Mouse (Mus musculus) forebrain, embryonic 15.5 days (tissue): ENCODE data around the gene Gm20422. TPM values are rescaled to one million over a fixed set of nuclear protein-coding genes. Genes with fewer than 3 reads are reported as not detected.
"Not testable (repeated sequence)": the region's sequence is repeated elsewhere in the genome, so short reads cannot be mapped to it uniquely, and the experiment has no call there.

Experiments used
- ATAC-seq: fragments of 200-750 bp; cut with Nextera tagmentation; replicated peaks from 2 replicates; pipeline ENCODE4 v1.8.0; 2017; ENCODE audit warnings: mild to moderate bottlenecking, moderate TSS enrichment, moderate library complexity
- H3K27ac ChIP-seq: fragments of 300-500 bp; sonication (generic); replicated peaks from 2 replicates; pipeline ENCODE4 v1.5.1; 2015; ENCODE audit warnings: mild to moderate bottlenecking, inconsistent platforms
- H3K27me3 ChIP-seq: fragments of 300-500 bp; sonication (generic); 2 replicates; pipeline ENCODE4 v1.6.1; 2015; ENCODE audit warnings: inconsistent platforms
- H3K36me3 ChIP-seq: fragments of 300-500 bp; sonication (generic); 2 replicates; pipeline ENCODE4 v1.6.1; 2015; ENCODE audit warnings: mild to moderate bottlenecking, inconsistent platforms
- H3K4me1 ChIP-seq: fragments of 300-500 bp; sonication (generic); 2 replicates; pipeline ENCODE4 v1.6.1; 2015; ENCODE audit warnings: inconsistent platforms
- H3K4me2 ChIP-seq: fragments of 300-500 bp; sonication (generic); replicated peaks from 2 replicates; pipeline ENCODE4 v1.6.1; 2015; ENCODE audit warnings: mild to moderate bottlenecking, inconsistent platforms
- H3K4me3 ChIP-seq: fragments of 300-500 bp; sonication (generic); 2 replicates; pipeline ENCODE4 v1.5.1; 2015; ENCODE audit warnings: mild to moderate bottlenecking, inconsistent platforms
- H3K9ac ChIP-seq: fragments of 300-500 bp; sonication (generic); replicated peaks from 2 replicates; pipeline ENCODE4 v1.6.1; 2015; ENCODE audit warnings: mild to moderate bottlenecking, inconsistent platforms
- H3K9me3 ChIP-seq: fragments of 300-500 bp; sonication (generic); 2 replicates; pipeline ENCODE4 v1.6.1; 2016; ENCODE audit warnings: inconsistent platforms
- WGBS: fragments of 180-500 bp; shearing (Covaris S2); methylation state at CpG from one replicate; pipeline ENCODE4 v1.1.7; 2015; ENCODE audit warnings: mixed read lengths; 5-methylcytosine and 5-hydroxymethylcytosine counted together
- polyA plus RNA-seq: library from polyadenylated mRNA; unstranded; fragments of >200 nt; fragmentation: Nextera tagmentation; extraction: Ambion mirVana; gene quantifications from 2 replicates; pipeline ENCODE4 v1.2.1, GENCODE M21; 2015

Gene Gm20422
- polyA plus RNA-seq, 1 experiment from 2014 or later, result not detected

DNA sequence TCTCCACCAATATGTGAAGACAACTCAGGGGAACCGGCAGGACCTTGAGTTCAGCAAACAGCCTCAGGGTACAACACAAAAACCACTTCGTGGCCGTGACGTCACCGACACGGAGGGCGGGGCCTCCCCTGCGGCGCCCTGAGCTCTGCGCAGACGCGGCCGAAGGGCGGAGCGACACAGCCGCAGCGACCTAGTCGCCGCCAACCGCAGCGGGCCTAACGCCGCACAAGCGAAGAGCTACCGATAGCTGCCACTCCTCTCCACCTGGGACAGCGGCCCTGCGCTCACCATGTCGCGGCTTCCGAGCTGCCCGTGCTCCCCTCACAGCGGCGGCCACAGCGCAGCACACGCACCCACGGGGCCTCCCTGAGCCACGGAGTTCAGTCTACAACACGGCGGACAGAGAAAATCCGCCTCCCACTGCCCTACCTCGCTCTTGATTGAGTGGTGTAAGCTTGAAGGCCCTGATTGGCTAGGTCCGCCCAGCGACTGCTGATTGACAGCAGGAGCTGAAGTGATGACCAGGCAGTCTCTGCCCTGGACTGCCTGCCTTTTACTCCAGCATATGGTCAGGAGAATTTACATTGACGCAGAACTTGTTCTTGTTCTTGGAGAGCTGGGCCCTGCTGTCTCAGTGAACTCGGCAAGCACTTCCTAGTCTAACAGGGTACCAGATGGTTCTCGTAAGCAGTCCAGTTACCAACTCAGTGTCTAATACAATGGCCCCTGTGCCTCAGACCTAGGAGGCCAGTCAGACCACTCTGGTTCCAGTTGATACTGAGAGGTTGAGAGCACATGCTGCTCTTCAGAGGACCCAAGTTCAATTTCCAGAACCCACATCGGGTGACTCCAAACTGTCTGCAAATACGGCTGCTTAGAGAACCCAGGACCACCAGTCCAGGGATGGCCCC, 24.9 kb downstream of the Gm20422 start, which contains the start of gene Zfp963:
Gene Zfp963, minus strand, starts transcription at position 427 of the 911 bp plus-strand sequence.
- Histone ChIP-seq H3K9me3 (no peaks in the 10 kb centered on the region), H3K27ac (peak within 1 kb of the TSS; percentile 100), H3K4me2 (peak within 1 kb of the TSS; percentile 59), H3K36me3 (no peaks in the 10 kb centered on the region), H3K27me3 (no peaks in the 10 kb centered on the region), H3K4me3 (peak within 1 kb of the TSS; percentile 84), H3K4me1 (peaks cover 14% of the 10 kb centered on the region), H3K9ac (peak within 1 kb of the TSS; percentile 98)
- ATAC-seq, result peak; percentile 98
- WGBS, result 3% methylated on average over 48 of the region's 48 CpGs

DNA sequence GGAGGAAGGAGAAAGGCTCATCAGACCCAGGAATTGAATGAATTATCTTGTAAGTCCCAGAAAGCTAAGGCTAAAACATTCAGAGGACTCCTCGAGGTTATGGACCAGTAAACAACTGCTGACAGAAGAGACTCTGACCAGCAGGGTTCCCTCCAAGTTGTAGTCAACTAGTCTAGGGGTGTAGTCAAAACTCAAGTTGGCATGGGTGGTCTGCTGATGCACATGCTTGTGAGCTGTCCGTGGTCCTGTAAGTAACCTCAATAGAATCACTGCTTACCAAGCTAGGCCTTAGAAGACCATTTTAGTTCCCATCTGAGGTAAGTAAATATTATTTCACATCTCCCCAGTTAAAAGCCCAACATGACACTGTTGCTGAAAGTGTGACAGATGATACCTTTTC, 33.5 kb downstream of the Gm20422 start:
- Histone ChIP-seq H3K4me1 (no peaks in the 10 kb centered on the region), H3K4me3 (no peak overlapping the region), H3K9ac (no peak overlapping the region), H3K27ac (no peak overlapping the region), H3K36me3 (peaks cover 20% of the 10 kb centered on the region; the same call in 1 of the 2 replicates), H3K9me3 (no peaks in the 10 kb centered on the region), H3K4me2 (no peak overlapping the region), H3K27me3 (no peaks in the 10 kb centered on the region)
- no peak for ATAC-seq
- 87% methylated on average over 2 of the region's 2 CpGs for WGBS

DNA sequence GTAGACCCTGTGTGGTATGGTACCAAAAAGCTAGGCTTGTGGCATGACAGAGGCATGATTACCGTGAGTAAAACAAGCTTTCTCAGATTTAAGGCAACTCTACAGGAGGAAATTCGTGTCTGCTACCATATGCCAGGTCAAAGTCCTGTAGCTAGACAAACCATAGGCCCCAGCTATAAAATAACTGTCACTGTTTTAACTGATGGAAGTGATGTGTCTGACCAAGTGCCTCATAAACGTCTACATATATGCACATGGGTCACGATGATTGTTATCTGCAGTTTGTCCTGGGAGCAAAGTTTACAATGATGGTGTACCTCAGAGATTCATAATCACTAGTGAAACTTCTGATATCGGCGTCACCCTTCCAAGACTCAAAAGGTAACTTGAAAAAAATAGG, 33.9 kb downstream of the Gm20422 start:
- 90% methylated on average over 6 of the region's 6 CpGs for WGBS
- Histone ChIP-seq H3K4me2 (no peak overlapping the region), H3K9ac (no peak overlapping the region), H3K27me3 (no peaks in the 10 kb centered on the region), H3K27ac (no peak overlapping the region), H3K9me3 (no peaks in the 10 kb centered on the region), H3K4me1 (no peaks in the 10 kb centered on the region), H3K4me3 (no peak overlapping the region), H3K36me3 (peaks cover 20% of the 10 kb centered on the region; the same call in 1 of the 2 replicates)
- no peak for ATAC-seq

DNA sequence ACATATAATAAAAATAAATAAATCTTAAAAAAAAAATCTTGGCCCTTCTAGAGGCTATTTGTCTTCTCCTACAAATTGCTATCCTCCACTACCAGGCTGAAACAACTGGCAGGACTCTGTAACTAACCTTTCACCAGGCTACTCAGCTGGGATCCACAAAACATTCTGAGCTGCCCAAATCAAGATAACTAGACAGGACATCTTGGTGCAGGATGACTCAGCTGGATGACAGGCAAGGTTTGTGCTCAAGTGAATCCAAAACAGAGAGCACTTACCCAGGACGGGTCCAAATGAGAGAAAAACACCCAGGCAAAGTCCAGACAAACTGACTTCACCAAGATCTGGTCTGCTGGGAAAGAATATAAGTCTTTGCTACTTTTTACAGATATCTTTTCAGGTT, 39.2 kb downstream of the Gm20422 start:
- Histone ChIP-seq H3K36me3 (no peaks in the 10 kb centered on the region), H3K9me3 (no peaks in the 10 kb centered on the region), H3K4me2 (no peak overlapping the region), H3K4me3 (no peak overlapping the region), H3K4me1 (no peaks in the 10 kb centered on the region), H3K27me3 (no peaks in the 10 kb centered on the region), H3K9ac (no peak overlapping the region), H3K27ac (no peak overlapping the region)
- ATAC-seq, result no peak
- WGBS, result 78% methylated on average over 1 of the region's 1 CpGs

DNA sequence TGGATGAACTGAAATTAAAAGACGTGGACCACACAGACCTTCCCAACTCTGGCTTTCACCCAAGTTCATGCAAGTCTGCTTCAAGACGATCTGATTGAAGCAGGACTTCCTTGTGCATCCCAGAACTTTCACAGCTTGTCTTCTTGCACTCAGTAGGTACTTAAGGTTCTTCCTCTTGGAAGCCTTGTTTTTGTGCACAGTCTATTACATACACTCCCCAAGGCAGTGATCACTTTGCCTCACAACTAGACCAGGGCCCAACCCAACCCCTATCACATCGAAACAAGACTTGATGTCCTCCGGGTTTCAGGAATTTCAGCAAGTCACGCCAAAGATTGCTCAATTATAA, 57.5 kb downstream of the Gm20422 start:
- 48% methylated on average over 5 of the region's 5 CpGs for WGBS
- Histone ChIP-seq H3K9ac (no peak overlapping the region), H3K27me3 (no peaks in the 10 kb centered on the region), H3K27ac (peak overlapping the region; percentile 22; the same call in 1 of the 2 replicates), H3K4me1 (peaks cover 32% of the 10 kb centered on the region), H3K9me3 (no peaks in the 10 kb centered on the region), H3K4me3 (peak overlapping the region; percentile 88), H3K36me3 (no peaks in the 10 kb centered on the region), H3K4me2 (peak overlapping the region; percentile 37)
- ATAC-seq, result peak; percentile 40

DNA sequence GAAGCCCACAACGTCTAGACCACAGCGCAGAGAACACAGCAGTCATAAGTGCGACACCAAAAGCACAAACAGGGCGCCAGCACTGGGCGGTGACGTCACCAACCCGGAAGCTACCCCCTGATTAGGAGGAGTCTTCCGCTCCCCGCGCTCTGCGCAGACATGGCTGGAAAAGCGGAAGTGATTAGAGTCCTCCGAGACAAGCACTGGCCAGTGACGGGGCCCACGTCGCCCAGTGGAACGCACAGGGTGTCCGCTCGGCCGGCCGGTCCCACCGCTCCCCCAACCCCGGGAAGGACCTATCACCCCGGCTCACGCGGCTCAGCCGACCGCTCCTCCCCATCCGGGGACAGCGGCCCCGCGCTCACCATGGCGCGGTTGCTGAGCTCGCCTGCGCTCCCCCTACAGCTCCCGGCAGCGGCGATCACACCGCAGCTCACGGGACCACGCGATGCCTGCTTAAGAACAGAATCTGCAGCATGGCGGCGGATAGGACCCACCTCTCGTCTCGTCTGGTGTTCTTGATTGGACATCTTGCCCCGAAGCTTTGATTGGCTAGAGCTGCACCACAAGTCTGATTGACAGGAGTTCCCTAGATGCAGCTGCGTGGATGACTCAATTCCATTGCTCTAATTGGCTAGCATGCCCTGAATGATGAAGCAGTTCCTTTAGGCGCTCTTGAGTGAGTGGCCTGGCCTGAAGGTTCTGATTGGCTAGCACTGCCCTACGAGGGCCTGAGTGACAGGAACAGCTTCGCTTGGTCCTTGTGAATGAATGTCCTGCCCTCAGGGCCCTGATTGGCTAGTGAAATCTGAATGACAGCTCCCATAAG, 58.1 kb downstream of the Gm20422 start:
- Histone ChIP-seq H3K4me3 (peak overlapping the region; percentile 88), H3K4me1 (peaks cover 32% of the 10 kb centered on the region), H3K9ac (peak overlapping the region; percentile 99), H3K27me3 (no peaks in the 10 kb centered on the region), H3K36me3 (no peaks in the 10 kb centered on the region), H3K4me2 (peak overlapping the region; percentile 47), H3K9me3 (no peaks in the 10 kb centered on the region), H3K27ac (peak overlapping the region; percentile 100)
- WGBS, result under 1% methylated on average over 52 of the region's 52 CpGs
- peak; percentile 99 for ATAC-seq

DNA sequence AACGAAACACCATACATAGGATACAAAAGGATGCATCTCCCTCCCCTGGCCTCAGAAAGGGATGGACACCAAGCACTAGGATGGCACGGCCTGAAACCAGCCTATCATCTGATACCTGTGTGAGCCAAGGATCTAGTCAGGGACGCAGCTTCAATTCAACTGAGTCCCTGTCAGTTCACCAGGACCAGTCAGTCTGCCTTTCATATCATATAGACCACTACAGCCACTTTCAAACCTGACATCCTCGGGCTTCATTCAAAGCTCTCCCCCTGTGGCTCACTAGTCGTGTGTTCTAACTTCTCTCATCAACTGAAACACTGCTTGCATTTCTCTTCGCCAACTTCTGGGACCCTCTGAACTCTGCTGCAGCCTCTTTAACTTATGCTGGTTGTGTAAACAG, 59.3 kb downstream of the Gm20422 start:
- H3K27ac ChIP-seq, result no peak overlapping the region
- peaks cover 32% of the 10 kb centered on the region for H3K4me1 ChIP-seq
- H3K9ac ChIP-seq, result no peak overlapping the region
- 0 out of 2 replicates have a peak, but pooled peaks cover 2% of the 10 kb centered on the region for H3K36me3 ChIP-seq
- WGBS, result 77% methylated on average over 6 of the region's 6 CpGs
- ATAC-seq, result no peak
- peak overlapping the region; percentile 47 for H3K4me2 ChIP-seq
- no peaks in the 10 kb centered on the region for H3K9me3 ChIP-seq
- H3K27me3 ChIP-seq, result no peaks in the 10 kb centered on the region
- peak overlapping the region; percentile 88 for H3K4me3 ChIP-seq

DNA sequence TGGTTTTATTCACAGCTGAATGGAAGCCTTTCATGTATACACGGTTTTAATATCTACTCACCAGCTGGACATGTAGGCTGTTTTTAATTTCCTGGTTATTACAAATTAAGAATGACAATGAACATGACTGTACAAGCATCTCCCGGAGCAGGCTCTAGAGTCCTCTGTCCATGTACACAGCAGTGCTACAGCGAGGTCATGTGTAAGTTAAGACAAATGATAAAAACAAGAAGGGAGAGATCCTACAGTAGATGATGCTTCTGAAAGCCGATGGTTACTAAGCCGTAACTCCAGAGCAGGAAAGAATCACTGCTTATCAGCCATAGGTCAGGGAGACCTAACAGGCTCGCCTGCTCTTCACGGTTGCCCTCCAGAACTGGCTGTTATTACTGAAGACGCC, 61.2 kb downstream of the Gm20422 start:
- Histone ChIP-seq H3K9me3 (no peaks in the 10 kb centered on the region), H3K9ac (no peak overlapping the region), H3K4me1 (peaks cover 32% of the 10 kb centered on the region), H3K4me3 (no peak overlapping the region), H3K36me3 (peaks cover 19% of the 10 kb centered on the region), H3K27me3 (no peaks in the 10 kb centered on the region), H3K4me2 (no peak overlapping the region), H3K27ac (no peak overlapping the region)
- no peak for ATAC-seq
- WGBS, result 92% methylated on average over 8 of the region's 8 CpGs

DNA sequence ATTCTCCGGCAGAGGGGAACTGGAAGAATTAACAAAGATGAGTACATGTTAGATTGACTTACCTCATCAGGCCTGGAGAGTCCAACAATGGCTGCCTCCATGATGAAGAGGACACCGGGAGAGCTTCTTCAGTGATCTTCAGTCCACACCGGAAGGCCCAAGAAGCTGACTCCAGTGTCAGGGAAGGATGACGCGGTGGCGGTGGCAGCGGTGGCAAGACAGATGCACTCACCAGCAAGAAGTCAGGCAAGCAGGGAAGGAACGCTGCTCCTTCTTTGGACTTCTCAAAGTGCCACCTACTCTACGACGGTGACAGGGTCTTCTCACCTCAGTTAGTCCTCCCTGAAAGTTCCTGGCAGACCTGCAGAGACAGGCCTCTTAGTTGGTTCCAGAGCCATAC, 64.1 kb downstream of the Gm20422 start, which contains the start of gene Zfp869:
Gene Zfp869, minus strand, starts transcription at position 101 of the 400 bp plus-strand sequence.
- not testable (repeated sequence) for H3K9ac ChIP-seq, ATAC-seq, H3K27ac ChIP-seq, H3K4me3 ChIP-seq, H3K27me3 ChIP-seq, H3K4me2 ChIP-seq, H3K9me3 ChIP-seq
- peaks cover 26% of the 10 kb centered on the region for H3K4me1 ChIP-seq
- 98% methylated on average over 10 of the region's 10 CpGs for WGBS
- peaks cover 48% of the 10 kb centered on the region for H3K36me3 ChIP-seq

DNA sequence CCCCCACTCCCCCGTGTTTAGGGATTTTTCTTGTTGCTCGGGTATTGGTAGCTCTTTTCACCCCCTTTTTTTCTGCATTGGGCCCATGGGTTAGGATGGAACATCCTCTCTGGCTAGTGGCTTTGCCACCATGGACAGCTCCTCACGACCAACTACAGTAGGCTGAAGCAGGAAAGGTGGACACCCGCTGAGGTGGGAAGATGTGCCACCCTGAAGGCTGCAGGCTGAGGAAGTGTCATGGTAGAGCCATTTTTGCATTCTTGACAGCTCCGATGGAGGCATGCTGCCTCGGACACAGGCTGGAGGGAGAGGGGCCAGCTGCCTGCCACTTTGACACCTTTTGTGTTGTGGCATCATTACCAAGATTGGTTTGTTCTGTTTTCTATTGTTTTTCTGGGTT, 72.9 kb downstream of the Gm20422 start:
- H3K9me3 ChIP-seq, result no peaks in the 10 kb centered on the region
- no peak overlapping the region for H3K4me2 ChIP-seq
- no peak for ATAC-seq
- H3K36me3 ChIP-seq, result peaks cover 40% of the 10 kb centered on the region
- no peak overlapping the region for H3K4me3 ChIP-seq
- 80% methylated on average over 6 of the region's 6 CpGs for WGBS
- no peak overlapping the region for H3K9ac ChIP-seq
- H3K27ac ChIP-seq, result no peak overlapping the region
- no peaks in the 10 kb centered on the region for H3K27me3 ChIP-seq
- H3K4me1 ChIP-seq, result no peaks in the 10 kb centered on the region
